In genomic region chr17:3927106-3927505, GRCm38 (mm10) we compare ENCODE assay signal across 28 mouse cellular contexts.
DNase-seq lines count a peak whose midpoint lies in the region; ATAC-seq lines count a peak whose summit lies in the region.
"Had no signal": no experiment of that assay in that cellular context is flagged by ENCODE, and none has a peak within 500 bp of the region (broad histone marks: within the 10 kb centered on the region; RNA-seq: fewer than 3 reads in every experiment).

No protein-coding gene starts in this region.

- H3K4me1 ChIP-seq in embryonic facial prominence, embryonic 14.5 days (ENCODE audit: control insufficient read depth, insufficient read depth, low read length): no peaks in the 10 kb centered on the region
- H3K4me1 ChIP-seq in embryonic facial prominence, embryonic 10.5 days: no peaks in the 10 kb centered on the region
- H3K4me1 ChIP-seq in midbrain, embryonic 14.5 days (ENCODE audit: control insufficient read depth, insufficient read depth, low read length): no peaks in the 10 kb centered on the region
- no peaks in the 10 kb centered on the region for H3K4me1 ChIP-seq in midbrain, embryonic 10.5 days
- H3K4me1 ChIP-seq in kidney, embryonic 16.5 days (ENCODE audit: insufficient read depth, low read length): no peaks in the 10 kb centered on the region
- H3K4me1 ChIP-seq: heart, embryonic 10.5 days; heart, embryonic 15.5 days; midbrain, embryonic 13.5 days had no signal

- intact Hi-C loops in left cerebral cortex, postnatal 14 days (cut with DNase I): no loop called here

- no peak overlapping the region for H3K9ac ChIP-seq in embryonic facial prominence, embryonic 14.5 days (ENCODE audit: low read depth, low read length)
- no peak overlapping the region for H3K9ac ChIP-seq in midbrain, embryonic 14.5 days (replicated peaks; ENCODE audit: low read length)
- H3K9ac ChIP-seq in kidney, embryonic 16.5 days (replicated peaks; ENCODE audit: low read length): no peak overlapping the region
- H3K9ac ChIP-seq: heart, embryonic 15.5 days; limb, embryonic 13.5 days; midbrain, embryonic 13.5 days; neural tube, embryonic 15.5 days had no signal

- WGBS in embryonic facial prominence, embryonic 14.5 days: 74% methylated on average over 4 of the region's 4 CpGs
- WGBS in embryonic facial prominence, embryonic 10.5 days: 91% methylated on average over 4 of the region's 4 CpGs
- 77% methylated on average over 4 of the region's 4 CpGs for WGBS in midbrain, embryonic 14.5 days
- WGBS in midbrain, embryonic 10.5 days: 96% methylated on average over 4 of the region's 4 CpGs
- WGBS in kidney, embryonic 16.5 days: 82% methylated on average over 4 of the region's 4 CpGs

- no peak overlapping the region for H3K4me2 ChIP-seq in embryonic facial prominence, embryonic 14.5 days (ENCODE audit: low read depth, low read length)
- no peak overlapping the region for H3K4me2 ChIP-seq in midbrain, embryonic 14.5 days (ENCODE audit: low read length)
- H3K4me2 ChIP-seq in kidney, embryonic 16.5 days (replicated peaks; ENCODE audit: low read depth, low read length): no peak overlapping the region
- H3K4me2 ChIP-seq: heart, embryonic 15.5 days; limb, embryonic 13.5 days; liver, embryonic 11.5 days; midbrain, embryonic 13.5 days; neural tube, embryonic 15.5 days had no signal

- ATAC-seq in embryonic facial prominence, embryonic 14.5 days (ENCODE audit: low read depth): no peak
- ATAC-seq in midbrain, embryonic 14.5 days (ENCODE audit: low FRiP score, low TSS enrichment): no peak
- ATAC-seq in kidney, embryonic 16.5 days (ENCODE audit: low FRiP score, low TSS enrichment): no peak
- ATAC-seq: intestine, embryonic 16.5 days; midbrain, embryonic 13.5 days; Patski had no signal

- no peaks in the 10 kb centered on the region for H3K9me3 ChIP-seq in embryonic facial prominence, embryonic 14.5 days (ENCODE audit: control insufficient read depth, low read length)
- no peaks in the 10 kb centered on the region for H3K9me3 ChIP-seq in embryonic facial prominence, embryonic 10.5 days
- H3K9me3 ChIP-seq in midbrain, embryonic 14.5 days (ENCODE audit: control insufficient read depth, low read length): no peaks in the 10 kb centered on the region
- no peaks in the 10 kb centered on the region for H3K9me3 ChIP-seq in midbrain, embryonic 10.5 days (replicated peaks)
- no peaks in the 10 kb centered on the region for H3K9me3 ChIP-seq in kidney, embryonic 16.5 days (ENCODE audit: low read length)
- H3K9me3 ChIP-seq: heart, embryonic 10.5 days; heart, embryonic 15.5 days; limb, embryonic 13.5 days; midbrain, embryonic 13.5 days; neural tube, embryonic 15.5 days had no signal

- H3K27ac ChIP-seq in embryonic facial prominence, embryonic 14.5 days (replicated peaks; ENCODE audit: low read depth, low read length): no peak overlapping the region
- no peak overlapping the region for H3K27ac ChIP-seq in embryonic facial prominence, embryonic 10.5 days (replicated peaks)
- no peak overlapping the region for H3K27ac ChIP-seq in midbrain, embryonic 14.5 days (replicated peaks; ENCODE audit: low read depth, low read length)
- H3K27ac ChIP-seq in midbrain, embryonic 10.5 days (replicated peaks): no peak overlapping the region
- no peak overlapping the region for H3K27ac ChIP-seq in kidney, embryonic 16.5 days (ENCODE audit: low read length)
- H3K27ac ChIP-seq: heart, embryonic 10.5 days; heart, embryonic 15.5 days; limb, embryonic 13.5 days; midbrain, embryonic 13.5 days; neural tube, embryonic 15.5 days; stomach, postnatal 0 days had no signal

- peak; percentile 24 for DNase-seq in embryonic facial prominence, embryonic 14.5 days (ENCODE audit: low spot score)
- no peak for DNase-seq in embryonic facial prominence, embryonic 10.5 days (ENCODE audit: low spot score)
- DNase-seq in left cerebral cortex, postnatal 14 days (ENCODE audit: low spot score in 2 of 2): peak; percentile 14 to 23
- no peak for DNase-seq in left cerebral cortex, adult 11 months (ENCODE audit: low spot score)
- peak; percentile 20 for DNase-seq in midbrain, embryonic 14.5 days
- DNase-seq in midbrain, embryonic 10.5 days (ENCODE audit: low spot score): no peak
- DNase-seq: adrenal gland, postnatal 10 days; cerebellum, adult 18-20 months; gastrocnemius, postnatal 25 days; heart, adult 11 months; kidney, adult 8-10 months; kidney, postnatal 10 days; layer of hippocampus, postnatal 36 days; lung, postnatal 36 days; retina, postnatal 1 day; spleen, adult 18-20 months; thymus, adult 18-20 months; thymus, postnatal 25 days had no signal

- no peaks in the 10 kb centered on the region for H3K27me3 ChIP-seq in embryonic facial prominence, embryonic 14.5 days (replicated peaks; ENCODE audit: control insufficient read depth, insufficient read depth, low read length)
- no peaks in the 10 kb centered on the region for H3K27me3 ChIP-seq in embryonic facial prominence, embryonic 10.5 days (replicated peaks; ENCODE audit: low read depth, poor library complexity, severe bottlenecking)
- no peaks in the 10 kb centered on the region for H3K27me3 ChIP-seq in midbrain, embryonic 14.5 days (ENCODE audit: control insufficient read depth, insufficient read depth, low read length)
- no peaks in the 10 kb centered on the region for H3K27me3 ChIP-seq in midbrain, embryonic 10.5 days (ENCODE audit: low read depth, poor library complexity, severe bottlenecking)
- no peaks in the 10 kb centered on the region for H3K27me3 ChIP-seq in kidney, embryonic 16.5 days (ENCODE audit: insufficient read depth, low read length)
- H3K27me3 ChIP-seq: heart, embryonic 15.5 days; limb, embryonic 13.5 days; midbrain, embryonic 13.5 days; neural tube, embryonic 15.5 days had no signal

- no peak overlapping the region for H3K4me3 ChIP-seq in embryonic facial prominence, embryonic 14.5 days (ENCODE audit: low read depth, low read length)
- no peak overlapping the region for H3K4me3 ChIP-seq in embryonic facial prominence, embryonic 10.5 days
- no peak overlapping the region for H3K4me3 ChIP-seq in midbrain, embryonic 14.5 days (replicated peaks; ENCODE audit: low read depth, low read length)
- H3K4me3 ChIP-seq in midbrain, embryonic 10.5 days: no peak overlapping the region
- no peak overlapping the region for H3K4me3 ChIP-seq in kidney, embryonic 16.5 days (ENCODE audit: low read length)
- H3K4me3 ChIP-seq: heart, embryonic 10.5 days; heart, embryonic 15.5 days; limb, embryonic 13.5 days; midbrain, embryonic 13.5 days; neural tube, embryonic 15.5 days had no signal

- no peaks in the 10 kb centered on the region for H3K36me3 ChIP-seq in embryonic facial prominence, embryonic 14.5 days (ENCODE audit: control insufficient read depth, insufficient read depth, low read length)
- no peaks in the 10 kb centered on the region for H3K36me3 ChIP-seq in embryonic facial prominence, embryonic 10.5 days (replicated peaks)
- no peaks in the 10 kb centered on the region for H3K36me3 ChIP-seq in midbrain, embryonic 14.5 days (ENCODE audit: control insufficient read depth, insufficient read depth, low read length)
- H3K36me3 ChIP-seq in midbrain, embryonic 10.5 days: no peaks in the 10 kb centered on the region
- no peaks in the 10 kb centered on the region for H3K36me3 ChIP-seq in kidney, embryonic 16.5 days (ENCODE audit: insufficient read depth, low read length)
- H3K36me3 ChIP-seq: heart, embryonic 10.5 days; heart, embryonic 15.5 days; limb, embryonic 13.5 days; midbrain, embryonic 13.5 days; neural tube, embryonic 15.5 days had no signal

Comparison
In these comparisons a context has a peak if more than half of its experiments do, and no peak if none do; other contexts are left out.
1. DNase-seq: peak in embryonic facial prominence, embryonic 14.5 days (single experiment), left cerebral cortex, postnatal 14 days (2 of 2) and midbrain, embryonic 14.5 days (single experiment); none in embryonic facial prominence, embryonic 10.5 days (single experiment), left cerebral cortex, adult 11 months (single experiment) and midbrain, embryonic 10.5 days (single experiment).